Mouse (Mus musculus) MEL (cell line): Measurements from ENCODE around the gene Trim26. TPM values are rescaled to one million over a fixed set of nuclear protein-coding genes. Genes with fewer than 3 reads are reported as not detected.

ENCODE experiments used
- DNase-seq: peaks from one replicate; pipeline ENCODE4 v3.0.0; 2011; ENCODE audit warnings: low read depth, low spot score
- H3K27ac ChIP-seq: 2 replicates; pipeline ENCODE4 v1.5.1; 2012; ENCODE audit warnings: low read depth, mild to moderate bottlenecking, control low read depth, low read length, moderate library complexity; ENCODE audit not compliant: control insufficient read depth
- H3K27me3 ChIP-seq, 2 experiments: fragments of 150-350 bp in 1 of 2; sonication (generic) in 1 of 2; 2 replicates each; pipeline ENCODE4 v1.6.1; 2012; ENCODE audit warnings: low read length in 2 of 2, mild to moderate bottlenecking in 2 of 2, improper control_type of control experiment in 1 of 2, moderate library complexity in 1 of 2; ENCODE audit not compliant: insufficient read depth in 2 of 2, control insufficient read depth in 1 of 2
- H3K36me3 ChIP-seq, 2 experiments: 2 replicates each; pipeline ENCODE4 v1.6.1; 2012 to 2014; ENCODE audit warnings: low read length in 2 of 2, improper control_type of control experiment in 1 of 2, inconsistent platforms in 1 of 2, mild to moderate bottlenecking in 1 of 2; ENCODE audit not compliant: insufficient read depth in 2 of 2, control insufficient read depth in 1 of 2
- H3K4me1 ChIP-seq, 2 experiments: fragments of 150-350 bp in 1 of 2; sonication (generic) in 1 of 2; 2 replicates each; pipeline ENCODE4 v1.6.1; 2012; ENCODE audit warnings: low read length in 2 of 2, improper control_type of control experiment in 1 of 2, mild to moderate bottlenecking in 1 of 2; ENCODE audit not compliant: insufficient read depth in 2 of 2, control insufficient read depth in 1 of 2
- H3K4me3 ChIP-seq, 2 experiments: fragments of 150-350 bp in 1 of 2; sonication (generic) in 1 of 2; 2 replicates each; pipeline ENCODE4 v1.5.1; 2012; ENCODE audit warnings: low read depth in 2 of 2, low read length in 2 of 2, mild to moderate bottlenecking in 2 of 2, moderate library complexity in 2 of 2, control low read depth in 1 of 2, improper control_type of control experiment in 1 of 2; ENCODE audit not compliant: control insufficient read depth in 1 of 2, insufficient read depth in 1 of 2
- H3K79me2 ChIP-seq: 2 replicates; pipeline ENCODE4 v1.6.1; 2012; ENCODE audit warnings: mild to moderate bottlenecking, low read length, moderate library complexity; ENCODE audit not compliant: control insufficient read depth, poor library complexity, insufficient read depth
- H3K9ac ChIP-seq: 2 replicates; pipeline ENCODE4 v1.6.1; 2012; ENCODE audit warnings: low read depth, mild to moderate bottlenecking, control low read depth, low read length, moderate library complexity; ENCODE audit not compliant: control insufficient read depth, poor library complexity, severe bottlenecking
- H3K9me3 ChIP-seq: fragments of 150-350 bp; sonication (generic); replicated peaks from 2 replicates; pipeline ENCODE4 v1.6.1; 2012; ENCODE audit warnings: mild to moderate bottlenecking, low read length, improper control_type of control experiment, moderate library complexity; ENCODE audit not compliant: insufficient read depth
- BHLHE40 ChIP-seq: IDR thresholded peaks from 2 replicates; pipeline ENCODE4 v1.6.1; 2012; ENCODE audit warnings: low read depth, mild to moderate bottlenecking, inconsistent platforms, low read length, improper control_type of control experiment, borderline replicate concordance
- CHD2 ChIP-seq: IDR thresholded peaks from 2 replicates; pipeline ENCODE4 v1.6.1; 2011; ENCODE audit warnings: low read length, improper control_type of control experiment
- E2F4 ChIP-seq: IDR thresholded peaks from 2 replicates; pipeline ENCODE4 v1.6.1; 2011; ENCODE audit warnings: low read depth, low read length, improper control_type of control experiment, borderline replicate concordance
- EP300 ChIP-seq, 2 experiments: IDR thresholded peaks; 2 replicates each; pipeline ENCODE4 v1.6.1; 2011; ENCODE audit warnings: improper control_type of control experiment in 2 of 2, low read length in 2 of 2, low read depth in 1 of 2, mild to moderate bottlenecking in 1 of 2
- GABPA ChIP-seq: IDR thresholded peaks from 2 replicates; pipeline ENCODE4 v1.6.1; 2012; ENCODE audit warnings: low read depth, mild to moderate bottlenecking, inconsistent platforms, low read length, improper control_type of control experiment, moderate library complexity
- GATA1 ChIP-seq: IDR thresholded peaks from 2 replicates; pipeline ENCODE4 v1.6.1; 2011; ENCODE audit warnings: low read depth, low read length, improper control_type of control experiment
- HCFC1 ChIP-seq: IDR thresholded peaks from 2 replicates; pipeline ENCODE4 v1.6.1; 2012; ENCODE audit warnings: low read depth, mild to moderate bottlenecking, inconsistent platforms, low read length, improper control_type of control experiment, moderate library complexity
- JUND ChIP-seq: IDR thresholded peaks from 2 replicates; pipeline ENCODE4 v1.6.1; 2011; ENCODE audit warnings: low read depth, mild to moderate bottlenecking, improper control_type of control experiment, low read length
- KAT2A ChIP-seq: conservative IDR thresholded peaks from 2 replicates; pipeline ENCODE4 v1.6.1; 2012; ENCODE audit warnings: low read depth, low read length, improper control_type of control experiment, inconsistent platforms
- MAFK ChIP-seq: IDR thresholded peaks from 2 replicates; pipeline ENCODE4 v1.6.1; 2011; ENCODE audit warnings: low read depth, mild to moderate bottlenecking, low read length, improper control_type of control experiment, borderline replicate concordance
- MAX ChIP-seq: IDR thresholded peaks from 2 replicates; pipeline ENCODE4 v1.6.1; 2011; ENCODE audit warnings: low read length, improper control_type of control experiment
- MEF2A ChIP-seq: IDR thresholded peaks from 2 replicates; pipeline ENCODE4 v1.6.1; 2014; ENCODE audit warnings: low read depth, mild to moderate bottlenecking, inconsistent platforms, low read length, improper control_type of control experiment; ENCODE audit not compliant: poor library complexity, insufficient replicate concordance, severe bottlenecking; ENCODE audit errors: extremely low read depth
- MXI1 ChIP-seq: IDR thresholded peaks from 2 replicates; pipeline ENCODE4 v1.6.1; 2011; ENCODE audit warnings: mild to moderate bottlenecking, low read depth, low read length, improper control_type of control experiment
- MYB ChIP-seq: IDR thresholded peaks from 2 replicates; pipeline ENCODE4 v1.6.1; 2011; ENCODE audit warnings: mild to moderate bottlenecking, low read depth, low read length, improper control_type of control experiment
- MYC ChIP-seq: IDR thresholded peaks from 2 replicates; pipeline ENCODE4 v1.6.1; 2011; ENCODE audit warnings: low read depth, mild to moderate bottlenecking, low read length, improper control_type of control experiment, moderate library complexity
- NELFE ChIP-seq: IDR thresholded peaks from 2 replicates; pipeline ENCODE4 v1.6.1; 2011; ENCODE audit warnings: low read depth, low read length, improper control_type of control experiment
- POLR2A ChIP-seq, 2 experiments: IDR thresholded peaks; 2 replicates each; pipeline ENCODE4 v1.6.1; 2011 to 2012; ENCODE audit warnings: low read length in 2 of 2, mild to moderate bottlenecking in 2 of 2, control low read depth in 1 of 2, improper control_type of control experiment in 1 of 2, low read depth in 1 of 2, moderate library complexity in 1 of 2; ENCODE audit not compliant: control insufficient read depth in 1 of 2, insufficient read depth in 1 of 2, poor library complexity in 1 of 2
- POLR2AphosphoS2 ChIP-seq: IDR thresholded peaks from 2 replicates; pipeline ENCODE4 v1.6.1; 2011; ENCODE audit warnings: low read length, improper control_type of control experiment
- POLR2AphosphoS5 ChIP-seq: IDR thresholded peaks from 2 replicates; pipeline ENCODE4 v1.6.1; 2012; ENCODE audit warnings: low read depth, borderline replicate concordance, mild to moderate bottlenecking, inconsistent platforms, low read length, moderate library complexity, mixed read lengths
- SIN3A ChIP-seq: IDR thresholded peaks from 2 replicates; pipeline ENCODE4 v1.6.1; 2012; ENCODE audit warnings: low read length, improper control_type of control experiment, inconsistent platforms
- TBP ChIP-seq: IDR thresholded peaks from 2 replicates; pipeline ENCODE4 v1.8.0; 2011; ENCODE audit warnings: low read depth, low read length, improper control_type of control experiment
- TCF12 ChIP-seq: IDR thresholded peaks from 2 replicates; pipeline ENCODE4 v1.6.1; 2014; ENCODE audit warnings: low read depth, mild to moderate bottlenecking, inconsistent platforms, low read length, improper control_type of control experiment, moderate library complexity
- USF2 ChIP-seq, 2 experiments: IDR thresholded peaks; 2 replicates each; pipeline ENCODE4 v1.6.1; 2011 to 2012; ENCODE audit warnings: improper control_type of control experiment in 2 of 2, low read length in 2 of 2, borderline replicate concordance in 1 of 2, inconsistent platforms in 1 of 2, low read depth in 1 of 2, mild to moderate bottlenecking in 1 of 2; ENCODE audit not compliant: insufficient read depth in 1 of 2
- ZKSCAN1 ChIP-seq: IDR thresholded peaks from 2 replicates; pipeline ENCODE4 v1.6.1; 2012; ENCODE audit warnings: low read depth, mild to moderate bottlenecking, inconsistent platforms, low read length, improper control_type of control experiment, moderate library complexity
- ZNF384 ChIP-seq: IDR thresholded peaks from 2 replicates; pipeline ENCODE4 v1.6.1; 2012; ENCODE audit warnings: low read depth, mild to moderate bottlenecking, inconsistent platforms, low read length, improper control_type of control experiment
- polyA plus RNA-seq, 2 experiments: library from polyadenylated mRNA; stranded (reverse) in 1 of 2; unstranded in 1 of 2; fragments of >175 nt in 1 of 2; fragments of >200 nt in 1 of 2; gene quantifications; 2 replicates each; pipeline versions ENCODE4 v1.2.1 to v1.2.4; 2012; ENCODE audit warnings: low replicate concordance in 2 of 2, low read depth in 1 of 2; ENCODE audit not compliant: insufficient read length in 2 of 2, insufficient read depth in 1 of 2, missing spikeins in 1 of 2
- total RNA-seq: library from RNA; depleted of rRNA; stranded (reverse); fragments of 300-350 nt; gene quantifications from 2 replicates; pipeline ENCODE4 v1.2.3, GENCODE M21; 2012

Gene Trim26
- total and polyA plus RNA-seq, 3 experiments, result 5.6 to 12.4 TPM; not detected in 1

DNA sequence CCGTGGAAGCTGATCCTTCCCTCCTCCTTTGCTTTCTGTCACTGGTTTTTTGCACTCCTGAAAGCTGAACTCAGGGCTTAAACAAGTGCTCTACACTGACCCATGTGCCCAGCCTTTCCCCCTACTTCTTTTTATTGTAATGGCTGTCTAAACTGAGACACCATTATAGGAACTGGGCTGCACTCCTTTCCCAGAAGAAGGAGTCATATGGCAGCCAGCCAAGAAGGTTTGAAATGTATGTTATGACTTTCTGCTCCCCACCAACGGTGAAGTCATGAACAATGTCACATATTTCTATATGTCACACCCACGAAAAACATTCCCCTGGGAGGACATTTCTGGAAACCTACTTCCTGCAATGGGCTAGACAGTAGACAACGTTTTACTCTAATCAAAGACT, 37.7 kb downstream of the Trim26 start:
- TF ChIP-seq E2F4 (no peak), POLR2AphosphoS5 (no peak), MEF2A (no peak), NELFE (no peak), ZKSCAN1 (no peak)
- TF ChIP-seq, all 39 proteins: peak for 0
- Histone ChIP-seq H3K27me3 (no peaks in the 10 kb centered on the region), H3K27ac (no peak overlapping the region), H3K79me2 (peaks cover 6% of the 10 kb centered on the region), H3K36me3 (peaks cover 0 to 2% of the 10 kb centered on the region in 2 experiments; a peak in 3 of 4 replicates), H3K9ac (no peak overlapping the region), H3K4me1 (no peaks in the 10 kb centered on the region), H3K9me3 (no peaks in the 10 kb centered on the region), H3K4me3 (no peak overlapping the region)
- no peak for DNase-seq

DNA sequence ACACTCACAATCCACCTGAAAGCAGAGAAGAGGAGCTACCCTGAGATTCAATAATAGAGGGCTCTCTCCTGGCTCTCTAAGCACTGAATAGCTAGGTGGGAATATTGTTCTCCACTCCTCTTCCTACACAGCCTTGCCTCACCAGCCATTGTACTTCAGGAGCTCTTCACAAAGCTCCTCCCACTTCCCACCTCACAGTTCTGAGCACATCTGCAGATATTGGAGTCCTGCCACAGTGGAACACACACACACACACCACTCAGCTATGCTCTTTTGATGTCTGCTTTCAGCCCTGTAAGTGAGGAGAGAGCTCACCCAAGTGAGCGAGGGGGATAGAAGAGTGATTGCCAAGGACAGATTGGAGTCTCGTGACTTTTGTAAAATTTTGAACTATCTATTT, 46.4 kb downstream of the Trim26 start:
- Histone ChIP-seq H3K4me1 (peaks cover 0 to 2% of the 10 kb centered on the region in 2 experiments; a peak in 1 of 4 replicates), H3K36me3 (peaks cover 0 to 4% of the 10 kb centered on the region in 2 experiments; a peak in 2 of 4 replicates), H3K9ac (no peak overlapping the region), H3K79me2 (no peaks in the 10 kb centered on the region), H3K27me3 (no peaks in the 10 kb centered on the region), H3K9me3 (no peaks in the 10 kb centered on the region), H3K27ac (no peak overlapping the region), H3K4me3 (no peak overlapping the region)
- TF ChIP-seq MXI1, result no peak
- no peak for TF ChIP-seq POLR2AphosphoS5
- TF ChIP-seq HCFC1, result no peak
- no peak for TF ChIP-seq E2F4
- no peak for TF ChIP-seq SIN3A
- TF ChIP-seq MAX, result no peak
- TF ChIP-seq MYC, result no peak
- TF ChIP-seq MAFK, result no peak
- no peak for TF ChIP-seq GABPA
- TF ChIP-seq TCF12, result no peak
- TF ChIP-seq CHD2, result no peak
- no peak for DNase-seq

DNA sequence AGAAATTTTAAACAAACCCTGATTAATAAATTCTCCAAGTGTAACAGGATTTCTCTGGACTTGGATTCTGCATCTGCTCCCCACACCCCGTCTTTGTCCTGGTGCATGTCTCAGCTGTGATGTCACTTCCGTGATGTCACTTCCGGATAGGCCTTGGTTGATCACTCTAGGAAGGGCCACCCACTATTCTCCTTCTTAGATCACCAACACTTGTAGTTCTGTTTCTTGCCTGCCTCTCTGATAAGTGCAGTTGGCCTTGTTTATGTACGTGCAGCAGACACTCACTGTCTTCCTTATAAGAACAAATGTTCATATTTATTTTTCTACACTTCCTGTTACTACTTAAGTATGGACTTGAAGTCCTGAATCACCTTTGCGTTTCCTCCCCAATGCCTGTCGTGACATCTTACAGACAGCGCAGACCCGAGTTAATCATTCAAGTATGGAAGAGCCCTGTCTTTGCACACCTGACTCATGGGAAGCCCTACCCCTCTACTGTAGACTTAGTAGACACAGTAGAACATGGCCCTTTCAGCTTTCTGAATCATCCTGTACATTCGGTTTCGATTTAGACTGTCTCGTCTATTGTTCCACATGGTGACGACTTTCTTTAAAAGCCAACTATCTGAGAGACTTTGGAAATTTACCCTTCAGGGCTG, 48.3 kb downstream of the Trim26 start:
- Histone ChIP-seq H3K79me2 (no peaks in the 10 kb centered on the region), H3K4me1 (peaks cover 0 to 2% of the 10 kb centered on the region in 2 experiments; a peak in 1 of 4 replicates), H3K27ac (no peak overlapping the region), H3K4me3 (no peak overlapping the region), H3K36me3 (peaks cover 0 to 4% of the 10 kb centered on the region in 2 experiments; a peak in 2 of 4 replicates), H3K27me3 (no peaks in the 10 kb centered on the region; a peak in 1 of 4 replicates), H3K9me3 (no peaks in the 10 kb centered on the region), H3K9ac (no peak overlapping the region)
- DNase-seq, result no peak
- TF ChIP-seq MAFK, result no peak
- TF ChIP-seq EP300 (IDR thresholded peaks at IDR 0.05; ENCODE audit: low read depth in 1 of 2, low read length in 2 of 2), result no peak
- TF ChIP-seq JUND, result no peak
- TF ChIP-seq GABPA, result no peak
- TF ChIP-seq POLR2A (IDR thresholded peaks at IDR 0.05; ENCODE audit: control insufficient read depth in 1 of 2, insufficient read depth in 1 of 2, low read depth in 1 of 2, low read length in 2 of 2, poor library complexity in 1 of 2), result no peak
- no peak for TF ChIP-seq NELFE
- TF ChIP-seq MYB, result no peak
- TF ChIP-seq KAT2A, result no peak
- no peak for TF ChIP-seq ZNF384
- TF ChIP-seq TBP, result no peak
- no peak for TF ChIP-seq GATA1
- no peak for TF ChIP-seq SIN3A
- no peak for TF ChIP-seq POLR2AphosphoS2
- TF ChIP-seq BHLHE40, result no peak
- no peak for TF ChIP-seq USF2 (IDR thresholded peaks at IDR 0.05; ENCODE audit: borderline replicate concordance in 1 of 2, insufficient read depth in 1 of 2, low read depth in 1 of 2, low read length in 2 of 2)
- TF ChIP-seq HCFC1, result no peak
- TF ChIP-seq E2F4, result no peak
